Mouse (Mus musculus) liver, adult 2 months (tissue): ENCODE measurements around the gene Nav2.

Experiments used
- CTCF ChIP-seq: fragments of 200-500 bp; IDR thresholded peaks from 2 replicates; pipeline ENCODE4 v1.5.1; 2011; ENCODE audit warnings: low read depth, low read length, control low read depth
- POLR2A ChIP-seq: fragments of 200-500 bp; IDR thresholded peaks from 2 replicates; pipeline ENCODE4 v1.6.1; 2011; ENCODE audit warnings: low read length, control low read depth; ENCODE audit not compliant: insufficient read depth; ENCODE audit errors: extremely low read depth

DNA sequence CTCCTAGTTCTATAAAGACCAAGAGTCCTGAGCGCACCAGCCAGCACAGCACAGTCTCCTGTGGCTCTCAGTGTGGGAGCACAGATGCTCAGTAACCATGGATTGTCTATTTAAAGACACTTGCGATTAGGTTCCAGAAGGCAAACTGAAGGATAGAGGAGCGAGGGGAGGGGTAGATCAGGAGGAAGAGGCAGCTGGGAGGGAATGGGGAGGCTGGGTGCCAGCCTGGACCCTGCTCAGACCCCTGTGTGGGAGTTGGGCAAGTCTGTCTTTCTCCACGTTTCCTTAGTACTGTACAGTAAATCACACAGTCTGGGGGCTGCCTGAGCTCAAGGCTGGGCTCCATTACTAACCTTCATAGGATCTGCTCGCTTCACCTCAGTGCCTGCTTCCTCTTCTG, 243.8 kb downstream of the Nav2 start:
- TF ChIP-seq CTCF (no peak), POLR2A (no peak)
